Mouse (Mus musculus) layer of hippocampus, adult 2 months (tissue): ENCODE data around the gene Rnd2. TPM values are rescaled to one million over a fixed set of nuclear protein-coding genes. Genes with fewer than 3 reads are reported as not detected.

Experiments
- DNase-seq, 2 experiments: peaks; one replicate each; pipeline ENCODE4 v3.0.0; 2022; ENCODE audit warnings: low spot score in 2 of 2
- H3K27ac ChIP-seq: fragments of 200-600 bp; 2 replicates; pipeline ENCODE4 v1.8.1; 2022
- H3K4me3 ChIP-seq: fragments of 200-600 bp; 2 replicates; pipeline ENCODE4 v1.8.1; 2022; ENCODE audit warnings: mild to moderate bottlenecking
- CTCF ChIP-seq: fragments of 200-600 bp; conservative IDR thresholded peaks from 2 replicates; pipeline ENCODE4 v1.8.1; 2022; ENCODE audit warnings: antibody characterized with exemption, mild to moderate bottlenecking, moderate library complexity
- total RNA-seq, 2 experiments: library from RNA; stranded (reverse); gene quantifications; 2 replicates each; pipeline ENCODE4 v1.2.3; 2021

The Rnd2 gene
- total RNA-seq, 2 experiments from 2014 or later: 113 to 122 TPM

DNA sequence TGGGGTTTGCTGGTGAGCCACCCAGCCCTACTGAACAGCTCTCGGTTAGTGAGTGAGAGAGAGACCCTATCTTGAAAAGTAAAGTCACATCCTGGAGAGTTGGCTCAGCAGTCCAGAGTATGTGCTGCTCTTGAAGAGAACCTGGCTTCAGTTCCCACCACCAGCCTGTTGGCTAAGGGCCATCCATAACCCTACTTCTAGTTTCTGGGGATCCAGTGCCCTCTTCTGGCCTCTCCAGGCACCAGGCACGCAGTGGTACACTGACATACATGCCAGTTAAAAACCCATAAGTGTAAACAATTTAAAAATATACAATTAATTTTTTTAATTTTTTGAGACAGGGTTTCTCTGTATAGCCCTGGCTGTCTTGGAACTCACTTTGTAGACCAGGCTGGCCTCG is 14.4 kb upstream of the Rnd2 start:
- no peak for DNase-seq
- Histone ChIP-seq H3K27ac (no peak overlapping the region), H3K4me3 (no peak overlapping the region)
- peak; percentile 39 for TF ChIP-seq CTCF

DNA sequence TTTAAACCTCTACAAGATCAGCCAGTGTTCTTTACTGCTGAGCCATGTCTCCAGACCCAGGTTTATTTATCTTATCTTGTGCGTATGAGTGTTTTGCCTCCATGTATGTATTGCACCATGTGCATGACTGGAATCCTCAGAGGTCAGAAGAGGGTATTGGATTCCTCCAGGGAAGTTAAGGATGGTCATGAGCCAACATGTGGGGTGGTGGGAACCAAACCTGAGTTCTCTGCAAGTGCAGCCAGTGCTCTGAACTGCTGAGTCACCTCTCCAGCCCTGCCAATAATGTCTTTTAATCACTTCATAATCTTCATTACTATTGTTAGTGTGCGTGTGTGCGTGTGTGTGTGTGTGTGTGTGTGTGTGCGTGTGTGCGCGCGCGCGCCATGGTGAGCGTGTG is 13.3 kb upstream of the Rnd2 start:
- Histone ChIP-seq H3K27ac (no peak overlapping the region), H3K4me3 (no peak overlapping the region)
- DNase-seq: no peak
- no peak for TF ChIP-seq CTCF

DNA sequence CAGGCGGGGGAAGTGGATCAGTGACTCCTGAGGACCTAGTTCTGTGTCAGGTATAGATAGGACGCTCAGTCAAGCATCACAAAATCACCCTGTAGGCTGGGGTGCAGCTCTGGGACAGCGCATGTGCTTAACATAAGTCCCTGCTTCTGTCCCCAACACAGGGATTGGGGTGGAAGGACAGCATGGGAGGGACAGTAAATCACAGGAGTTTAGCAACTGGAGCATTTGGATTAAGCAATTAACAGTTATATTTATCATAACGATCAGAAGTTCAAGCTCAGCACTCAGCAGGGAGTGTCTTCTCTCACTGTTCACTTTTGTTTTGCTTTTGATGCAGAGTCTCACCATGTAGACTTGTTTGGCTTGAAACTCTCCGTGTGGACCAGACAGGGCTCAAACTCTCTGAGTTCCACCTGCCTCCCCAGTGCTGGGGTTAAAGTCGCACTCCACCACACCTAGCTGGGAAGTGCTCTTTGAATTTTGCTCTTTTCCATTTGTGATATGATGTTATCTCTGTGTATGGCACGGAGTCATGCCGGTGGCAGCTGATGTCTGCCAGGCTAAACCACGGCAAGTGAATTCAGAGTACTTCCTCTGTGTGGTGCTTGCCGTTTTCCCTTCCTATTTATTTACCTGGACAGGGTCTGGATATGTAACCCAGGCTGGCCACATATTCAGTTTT is 12.6 kb upstream of the Rnd2 start:
- no peak overlapping the region for H3K27ac ChIP-seq
- no peak for DNase-seq
- TF ChIP-seq CTCF: no peak
- no peak overlapping the region for H3K4me3 ChIP-seq

DNA sequence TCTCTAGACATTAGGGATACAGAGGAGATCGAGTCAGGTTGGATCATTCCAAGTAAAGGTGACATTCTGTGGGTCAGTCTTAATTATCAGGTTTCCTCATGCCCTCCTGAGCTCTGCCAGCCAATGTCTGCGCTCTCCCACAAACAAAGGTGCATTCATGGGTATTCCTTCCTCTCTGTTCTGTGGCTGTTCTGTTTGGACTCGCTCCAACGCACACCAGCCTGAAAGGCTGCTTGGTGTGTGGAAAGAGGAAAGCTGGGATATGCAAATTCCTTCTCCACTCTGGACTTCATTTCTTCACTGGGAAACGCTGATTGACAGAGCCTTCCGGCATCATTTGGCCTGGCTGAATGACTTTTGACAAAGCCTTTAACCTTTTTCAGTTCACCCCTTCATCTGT is 10.1 kb upstream of the Rnd2 start:
- H3K4me3 ChIP-seq: no peak overlapping the region
- H3K27ac ChIP-seq: no peak overlapping the region
- DNase-seq: no peak
- no peak for TF ChIP-seq CTCF

DNA sequence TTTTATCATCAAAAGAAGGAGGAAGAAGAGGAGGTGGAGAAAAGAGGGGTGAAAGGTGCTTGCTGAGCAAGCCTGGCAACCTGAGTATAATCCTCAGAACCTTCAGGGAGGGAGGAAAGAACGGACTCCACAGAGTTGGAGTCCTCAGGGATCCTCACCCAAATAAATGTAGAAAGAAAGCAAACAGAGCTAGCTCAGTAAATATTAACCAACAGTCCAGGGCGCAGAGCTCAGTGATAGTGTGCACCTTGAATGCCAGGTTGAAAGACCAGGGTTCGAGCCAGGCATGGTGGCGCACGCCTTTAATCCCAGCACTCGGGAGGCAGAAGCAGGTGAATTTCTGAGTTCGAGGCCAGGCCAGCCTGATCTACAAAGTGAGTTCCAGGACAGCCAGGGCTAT is 9.2 kb upstream of the Rnd2 start:
- Histone ChIP-seq H3K27ac (no peak overlapping the region), H3K4me3 (no peak overlapping the region)
- no peak for DNase-seq
- TF ChIP-seq CTCF: no peak

DNA sequence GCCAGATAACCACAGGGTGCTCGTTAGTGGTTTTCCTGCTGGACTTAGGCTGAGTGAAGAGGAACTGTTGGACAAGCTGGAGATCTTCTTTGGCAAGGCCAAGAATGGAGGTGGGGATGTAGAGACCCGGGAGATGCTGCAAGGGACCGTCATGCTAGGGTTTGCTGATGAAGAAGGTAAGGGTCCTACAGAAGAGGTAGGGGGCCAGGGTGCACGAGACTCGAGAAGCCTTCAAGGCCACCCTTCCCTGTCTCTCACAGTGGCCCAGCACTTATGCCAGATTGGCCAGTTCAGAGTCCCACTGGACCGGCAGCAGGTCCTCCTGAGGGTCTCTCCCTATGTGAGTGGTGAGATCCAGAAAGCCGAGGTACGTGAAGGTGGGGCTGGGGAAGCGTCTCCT is 7.2 kb upstream of the Rnd2 start:
- H3K27ac ChIP-seq: no peak overlapping the region

DNA sequence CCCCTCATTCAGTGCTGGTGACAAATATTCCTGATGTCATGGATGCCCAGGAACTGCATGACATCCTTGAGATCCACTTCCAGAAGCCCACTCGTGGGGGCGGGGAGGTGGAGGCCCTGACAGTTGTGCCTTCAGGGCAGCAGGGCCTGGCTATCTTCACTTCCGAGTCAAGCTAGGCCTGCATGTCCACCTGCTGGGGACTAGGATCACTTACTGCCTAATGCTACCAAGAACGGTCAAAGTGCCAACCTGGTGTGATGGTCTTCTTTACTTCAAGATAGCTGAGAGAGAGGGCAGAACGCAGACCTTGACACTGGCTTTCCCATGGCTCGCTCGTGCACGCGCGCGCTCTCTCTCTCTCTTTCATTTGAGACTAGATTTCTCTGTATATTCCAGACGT is 6.6 kb upstream of the Rnd2 start:
- H3K4me3 ChIP-seq: no peak overlapping the region
- H3K27ac ChIP-seq: no peak overlapping the region
- no peak for TF ChIP-seq CTCF
- no peak for DNase-seq

More for the DNA sequence above, 7.2 kb upstream of the Rnd2 start:
- no peak for TF ChIP-seq CTCF
- no peak overlapping the region for H3K4me3 ChIP-seq
- no peak for DNase-seq

DNA sequence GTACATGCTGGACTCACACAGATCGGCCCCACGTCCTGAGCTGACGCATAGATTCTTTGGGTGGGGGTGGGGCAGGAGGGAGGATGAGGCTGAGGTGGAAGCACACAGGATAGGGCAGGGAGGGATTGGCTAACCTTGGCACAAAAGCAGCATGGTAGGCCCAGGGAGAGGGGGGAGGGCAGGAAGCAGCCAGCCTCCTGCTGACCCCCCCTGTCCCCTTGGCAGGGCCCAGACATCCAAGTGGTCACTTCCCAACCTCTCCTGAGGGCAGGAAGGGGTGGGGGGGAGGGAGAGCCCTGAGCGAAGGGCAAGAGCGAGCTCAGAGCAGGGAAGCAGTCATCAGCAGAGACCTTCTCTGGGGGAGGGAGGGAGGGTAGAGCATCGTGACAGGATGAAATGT is 5.1 kb upstream of the Rnd2 start:
- H3K27ac ChIP-seq: no peak overlapping the region
- DNase-seq: no peak
- TF ChIP-seq CTCF: no peak
- no peak overlapping the region for H3K4me3 ChIP-seq

DNA sequence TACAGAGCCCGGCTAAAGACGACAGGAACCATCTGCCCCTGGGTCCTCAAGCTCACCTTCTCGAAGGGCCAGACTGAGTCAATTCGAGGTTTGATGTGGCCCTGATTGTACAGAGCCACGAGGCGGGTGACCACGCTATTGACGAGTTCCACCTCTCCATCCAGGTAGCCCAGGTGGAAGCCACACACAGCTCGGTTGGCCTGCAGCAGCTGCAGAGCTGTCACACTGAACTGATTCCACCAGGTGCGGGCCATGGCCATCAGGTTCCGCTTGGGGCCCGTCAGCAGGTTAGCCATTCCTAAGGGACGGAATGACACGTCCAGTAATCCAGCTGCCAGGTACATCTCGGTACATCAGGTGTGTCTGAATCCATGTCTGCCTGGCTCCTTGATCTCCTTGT is 4.5 kb upstream of the Rnd2 start:
- Histone ChIP-seq H3K4me3 (no peak overlapping the region), H3K27ac (no peak overlapping the region)
- no peak for DNase-seq
- no peak for TF ChIP-seq CTCF

DNA sequence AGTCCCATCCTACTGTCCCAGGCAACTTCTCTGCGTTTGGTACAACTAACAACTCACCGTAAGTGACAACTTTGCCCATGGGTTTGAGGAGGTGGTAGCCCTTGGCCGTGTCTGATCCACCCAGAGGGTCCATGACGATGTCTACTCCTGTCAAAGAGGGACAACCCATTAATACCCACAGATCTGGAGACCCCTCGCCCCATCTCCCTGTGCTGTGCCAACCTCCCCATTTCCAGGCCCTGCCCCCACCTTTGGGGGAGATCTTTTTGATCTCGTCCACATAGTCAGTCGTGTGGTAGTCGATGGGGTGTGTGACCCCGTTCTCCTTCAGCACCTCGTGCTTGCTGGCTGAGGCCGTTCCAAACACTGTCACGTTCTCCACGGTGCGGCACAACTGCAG is 2.7 kb upstream of the Rnd2 start:
- TF ChIP-seq CTCF: no peak
- Histone ChIP-seq H3K4me3 (no peak overlapping the region), H3K27ac (no peak overlapping the region)
- DNase-seq: no peak

DNA sequence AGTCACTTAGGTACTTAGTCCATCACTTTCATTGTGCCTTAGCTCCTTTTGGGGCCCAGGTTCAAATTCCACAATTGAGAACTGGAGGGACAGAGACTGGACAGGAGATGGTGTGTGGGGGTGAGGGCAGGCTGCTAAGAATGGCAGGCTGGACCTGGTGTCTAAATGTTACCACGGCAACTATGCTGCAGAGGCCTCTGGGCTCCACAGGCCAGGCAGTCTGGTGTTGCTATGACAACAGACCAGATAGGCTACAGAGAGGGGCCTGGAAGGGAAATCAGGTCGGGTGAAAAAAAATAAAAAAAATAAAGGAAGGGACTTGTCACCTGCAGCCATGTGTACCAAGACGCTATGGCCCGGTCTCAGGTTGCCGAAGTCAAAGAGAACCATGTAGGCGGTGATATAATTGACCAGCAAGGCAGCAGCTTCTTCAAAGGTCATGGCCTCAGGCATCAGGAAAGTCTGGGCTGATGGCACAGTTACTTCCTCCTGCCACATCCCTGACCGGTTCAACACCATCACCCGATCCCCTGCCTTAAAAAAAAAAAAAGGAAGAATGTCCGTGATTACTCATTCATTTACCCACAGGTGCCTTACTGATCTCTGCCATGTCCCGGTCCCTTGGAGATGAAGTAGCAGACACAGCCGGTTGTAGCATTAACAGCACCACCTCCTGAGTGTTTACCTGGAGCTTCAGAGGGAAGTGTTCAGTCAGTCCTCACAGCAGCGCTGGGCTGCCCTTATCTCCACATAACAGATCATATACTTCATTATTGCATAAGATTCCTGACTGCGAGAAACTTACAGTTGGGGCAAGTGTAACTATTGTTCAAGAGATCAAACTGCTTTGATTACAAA is 2.0 kb upstream of the Rnd2 start:
- no peak overlapping the region for H3K4me3 ChIP-seq
- H3K27ac ChIP-seq: no peak overlapping the region
- DNase-seq: no peak
- TF ChIP-seq CTCF: no peak

DNA sequence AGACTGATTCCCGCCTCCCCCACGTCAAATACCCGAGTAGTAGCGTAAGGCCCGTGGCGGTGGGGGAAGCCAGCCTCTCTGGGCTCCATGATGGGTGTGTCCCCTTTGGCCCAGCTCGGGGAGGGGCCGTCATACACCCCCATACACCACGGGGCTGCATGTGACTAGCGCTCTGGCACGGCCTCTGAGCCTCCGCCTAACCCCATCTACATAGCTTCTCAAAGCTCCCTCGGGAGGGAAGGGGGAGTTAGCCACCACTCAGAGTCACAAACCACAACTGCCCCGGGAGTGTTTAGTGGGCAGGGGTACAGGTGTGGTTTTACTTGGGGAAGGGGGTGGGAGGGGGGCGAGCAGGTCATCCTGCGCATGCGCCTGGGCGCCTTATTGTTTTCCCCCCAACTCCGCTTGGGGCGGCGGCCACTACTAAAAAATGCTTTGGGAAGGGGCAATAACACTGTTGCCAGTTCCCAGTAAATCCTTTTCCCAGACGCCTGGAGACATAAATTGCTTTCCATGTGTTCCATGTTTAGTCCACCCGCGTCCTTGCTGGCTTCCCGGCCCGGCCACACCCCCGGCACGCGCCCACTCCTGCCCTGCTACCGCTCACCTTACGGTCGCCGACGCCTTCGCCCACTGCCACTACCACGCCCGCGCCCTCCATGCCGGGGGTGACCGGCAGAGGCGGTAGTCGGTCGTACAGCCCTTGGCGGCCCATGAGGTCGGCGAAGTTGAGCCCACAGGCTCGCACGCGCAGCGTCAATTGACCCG is 486 bp downstream of the Rnd2 start:
- 0 out of 2 replicates have a peak, but pooled peaks have one; percentile 6 for TF ChIP-seq CTCF
- Histone ChIP-seq H3K4me3 (peak overlapping the region; percentile 63), H3K27ac (peak overlapping the region; percentile 81)
- peak in 1 of 2 experiments; percentile 30 for DNase-seq
